Mouse (Mus musculus) macrophage (primary cell): ENCODE measurements around the gene Dgcr6. TPM values are rescaled to one million over a fixed set of nuclear protein-coding genes. Genes with fewer than 3 reads are reported as not detected.

Experiments used
- H3K27ac ChIP-seq: fragments of 350-480 bp; formaldehyde crosslinking; 2 replicates; pipeline ENCODE4 v1.9.0; 2021
- H3K36me3 ChIP-seq: fragments of 350-480 bp; formaldehyde crosslinking; 2 replicates; pipeline ENCODE4 v1.9.0; 2021; ENCODE audit errors: inconsistent target
- H3K4me3 ChIP-seq: fragments of 350-480 bp; formaldehyde crosslinking; 2 replicates; pipeline ENCODE4 v1.9.0; 2021; ENCODE audit errors: inconsistent target
- H3K79me2 ChIP-seq: fragments of 350-480 bp; formaldehyde crosslinking; 2 replicates; pipeline ENCODE4 v1.9.0; 2021; ENCODE audit errors: inconsistent target
- WGBS: methylation state at CpG from one replicate; pipeline ENCODE4 v1.1.7; 2026; ENCODE audit warnings: inconsistent platforms; ENCODE audit not compliant: missing documents; 5-methylcytosine and 5-hydroxymethylcytosine counted together
- polyA plus RNA-seq: library from polyadenylated mRNA; stranded (reverse); fragments of 250-400 nt; gene quantifications from 3 replicates; pipeline ENCODE4 v1.2.4, GENCODE M21; 2018; ENCODE audit warnings: inconsistent platforms

Dgcr6 gene
- polyA plus RNA-seq, 1 experiment from 2014 or later, result 7.8 TPM

- Histone ChIP-seq H3K36me3 (no peaks in the 10 kb centered on the region), H3K79me2 (no peaks in the 10 kb centered on the region), H3K27ac (no peak overlapping the region), H3K4me3 (no peak overlapping the region)
- 61% methylated on average over 8 of the region's 8 CpGs for WGBS
Observed at GRCm38 (mm10) chr16:18119031-18119730, 66.5 kb downstream of the Dgcr6 start.

Other genes starting within 250 kb of the Dgcr6 start
- gene B830017H08Rik, start 219.7 kb upstream of the Dgcr6 start, polyA plus RNA-seq, result not detected in 3 replicates
- 0.40 to 0.70 TPM (median 0.54 TPM) in 3 replicates for gene Car15, start 214.5 kb upstream of the Dgcr6 start, polyA plus RNA-seq
- gene Gm20518, start 161.2 kb upstream of the Dgcr6 start, polyA plus RNA-seq, result 0.07 TPM in 1 of 3 replicates, not detected in the others
- gene Tssk1, start 158.6 kb upstream of the Dgcr6 start, polyA plus RNA-seq, result not detected in 3 replicates
- gene Dgcr2, start 154.3 kb upstream of the Dgcr6 start, polyA plus RNA-seq, result 13.7 to 28.0 TPM (median 27.2 TPM) in 3 replicates
- gene Tssk2, start 154.2 kb upstream of the Dgcr6 start, polyA plus RNA-seq, result not detected in 3 replicates
- gene Ess2, start 141.5 kb upstream of the Dgcr6 start, polyA plus RNA-seq, result 10.8 to 12.0 TPM (median 11.9 TPM) in 3 replicates
- not detected in 3 replicates for gene Gsc2, start 137.8 kb upstream of the Dgcr6 start, polyA plus RNA-seq
- gene Slc25a1, start 124.6 kb upstream of the Dgcr6 start, polyA plus RNA-seq, result 61.5 to 82.8 TPM (median 66.1 TPM) in 3 replicates
- not detected in 3 replicates for gene Vpreb2, start 72.4 kb upstream of the Dgcr6 start, polyA plus RNA-seq
- 2.4 to 5.7 TPM (median 3.0 TPM) in 3 replicates for gene Prodh, start 37.3 kb downstream of the Dgcr6 start, polyA plus RNA-seq
- not detected in 3 replicates for gene Rtn4r, start 74.8 kb downstream of the Dgcr6 start, polyA plus RNA-seq
- not detected in 3 replicates for gene Ccdc188, start 165.0 kb downstream of the Dgcr6 start, polyA plus RNA-seq
- gene Zdhhc8, start 182.3 kb downstream of the Dgcr6 start, polyA plus RNA-seq, result 6.7 to 9.5 TPM (median 8.9 TPM) in 3 replicates
- gene Trmt2a, start 195.8 kb downstream of the Dgcr6 start, polyA plus RNA-seq, result 38.8 to 85.1 TPM (median 48.0 TPM) in 3 replicates
- gene Ranbp1, start 195.9 kb downstream of the Dgcr6 start, polyA plus RNA-seq, result 67.3 to 311 TPM (median 228 TPM) in 3 replicates
- gene Gm49776, start 205.5 kb downstream of the Dgcr6 start, polyA plus RNA-seq, result not detected in 3 replicates
- gene Dgcr8, start 236.4 kb downstream of the Dgcr6 start, polyA plus RNA-seq, result 11.3 to 17.8 TPM (median 12.9 TPM) in 3 replicates